Mouse (Mus musculus) stomach, embryonic 15.5 days (tissue): ENCODE measurements around the gene Pbx4. TPM values are rescaled to one million over a fixed set of nuclear protein-coding genes. Genes with fewer than 3 reads are reported as not detected.
A peak's percentile ranks its signal among the peaks of the same experiment; 100 is the strongest.

ENCODE experiments used
- ATAC-seq: fragments of 200-750 bp; cut with Nextera tagmentation; 2 replicates; pipeline ENCODE4 v1.8.0; 2017; ENCODE audit warnings: low read depth, moderate number of reproducible peaks, moderate TSS enrichment; ENCODE audit not compliant: insufficient read depth, low FRiP score
- H3K27ac ChIP-seq: fragments of 300-500 bp; sonication (generic); 2 replicates; pipeline ENCODE4 v1.5.1; 2015; ENCODE audit warnings: mild to moderate bottlenecking, inconsistent platforms
- H3K27me3 ChIP-seq: fragments of 300-500 bp; sonication (generic); replicated peaks from 2 replicates; pipeline ENCODE4 v1.6.1; 2015; ENCODE audit warnings: inconsistent platforms
- H3K36me3 ChIP-seq: fragments of 300-500 bp; sonication (generic); 2 replicates; pipeline ENCODE4 v1.6.1; 2015; ENCODE audit warnings: inconsistent platforms
- H3K4me1 ChIP-seq: fragments of 300-500 bp; sonication (generic); 2 replicates; pipeline ENCODE4 v1.6.1; 2015; ENCODE audit warnings: inconsistent platforms
- H3K4me2 ChIP-seq: fragments of 300-500 bp; sonication (generic); 2 replicates; pipeline ENCODE4 v1.6.1; 2015; ENCODE audit warnings: mild to moderate bottlenecking, inconsistent platforms
- H3K4me3 ChIP-seq: fragments of 300-500 bp; sonication (generic); replicated peaks from 2 replicates; pipeline ENCODE4 v1.5.1; 2015; ENCODE audit warnings: inconsistent platforms
- H3K9ac ChIP-seq: fragments of 300-500 bp; sonication (generic); 2 replicates; pipeline ENCODE4 v1.6.1; 2015; ENCODE audit warnings: inconsistent platforms
- H3K9me3 ChIP-seq: fragments of 300-500 bp; sonication (generic); 2 replicates; pipeline ENCODE4 v1.6.1; 2016; ENCODE audit warnings: inconsistent platforms
- WGBS: fragments of 180-500 bp; shearing (Covaris S2); methylation state at CpG from one replicate; pipeline ENCODE4 v1.1.7; 2015; 5-methylcytosine and 5-hydroxymethylcytosine counted together
- polyA plus RNA-seq: library from polyadenylated mRNA; unstranded; fragments of >200 nt; fragmentation: Nextera tagmentation; extraction: Ambion mirVana; gene quantifications from 2 replicates; pipeline ENCODE4 v1.2.1, GENCODE M21; 2015

The Pbx4 gene
- polyA plus RNA-seq, 1 experiment from 2014 or later: 5.9 TPM

- H3K9me3 ChIP-seq: no peaks in the 10 kb centered on the region
- no peaks in the 10 kb centered on the region for H3K27me3 ChIP-seq
- WGBS: 90% methylated on average over 2 of the region's 2 CpGs
- no peak overlapping the region for H3K4me2 ChIP-seq
- H3K27ac ChIP-seq: no peak overlapping the region; the same call in 1 of the 2 replicates
- no peak overlapping the region for H3K4me3 ChIP-seq
- ATAC-seq: no peak
- H3K36me3 ChIP-seq: peaks cover 23% of the 10 kb centered on the region
- peaks cover 10% of the 10 kb centered on the region; the same call in 1 of the 2 replicates for H3K4me1 ChIP-seq
- H3K9ac ChIP-seq: no peak overlapping the region
Measured at GRCm38 (mm10) chr8:69906260-69906659, 74.0 kb downstream of the Pbx4 start.

- H3K27ac ChIP-seq: no peak overlapping the region
- no peaks in the 10 kb centered on the region for H3K9me3 ChIP-seq
- 82% methylated on average over 2 of the region's 2 CpGs for WGBS
- H3K36me3 ChIP-seq: peaks cover 30% of the 10 kb centered on the region
- peaks cover 5% of the 10 kb centered on the region; the same call in 1 of the 2 replicates for H3K4me1 ChIP-seq
- no peaks in the 10 kb centered on the region for H3K27me3 ChIP-seq
- no peak overlapping the region for H3K4me2 ChIP-seq
- ATAC-seq: no peak
- H3K9ac ChIP-seq: no peak overlapping the region
- H3K4me3 ChIP-seq: no peak overlapping the region
Measured at GRCm38 (mm10) chr8:69907106-69907505, 74.8 kb downstream of the Pbx4 start.

GRCm38 (mm10) chr8:69911917-69912316, 79.6 kb downstream of the Pbx4 start:
- no peak overlapping the region for H3K4me3 ChIP-seq
- 92% methylated on average over 13 of the region's 13 CpGs for WGBS
- no peak overlapping the region for H3K27ac ChIP-seq
- no peaks in the 10 kb centered on the region for H3K4me1 ChIP-seq
- no peak for ATAC-seq
- no peak overlapping the region for H3K4me2 ChIP-seq
- H3K27me3 ChIP-seq: no peaks in the 10 kb centered on the region
- H3K36me3 ChIP-seq: peaks cover 64% of the 10 kb centered on the region
- H3K9ac ChIP-seq: no peak overlapping the region
- H3K9me3 ChIP-seq: no peaks in the 10 kb centered on the region

GRCm38 (mm10) chr8:69912478-69913074, 80.3 kb downstream of the Pbx4 start:
- H3K4me1 ChIP-seq: no peaks in the 10 kb centered on the region
- H3K4me2 ChIP-seq: no peak overlapping the region
- no peak overlapping the region for H3K4me3 ChIP-seq
- 90% methylated on average over 12 of the region's 12 CpGs for WGBS
- no peaks in the 10 kb centered on the region for H3K27me3 ChIP-seq
- no peak overlapping the region for H3K27ac ChIP-seq
- peaks cover 68% of the 10 kb centered on the region for H3K36me3 ChIP-seq
- H3K9me3 ChIP-seq: no peaks in the 10 kb centered on the region
- no peak for ATAC-seq
- H3K9ac ChIP-seq: no peak overlapping the region

- 88% methylated on average over 4 of the region's 4 CpGs for WGBS
Measured at GRCm38 (mm10) chr8:69914526-69914925, 82.2 kb downstream of the Pbx4 start.

GRCm38 (mm10) chr8:69915748-69916147, 83.5 kb downstream of the Pbx4 start:
- 46% methylated on average over 5 of the region's 5 CpGs for WGBS
- H3K9me3 ChIP-seq: no peaks in the 10 kb centered on the region
- H3K4me1 ChIP-seq: no peaks in the 10 kb centered on the region; the same call in 1 of the 2 replicates
- no peak overlapping the region for H3K4me3 ChIP-seq
- no peak overlapping the region for H3K27ac ChIP-seq
- no peak for ATAC-seq
- no peak overlapping the region for H3K9ac ChIP-seq
- H3K36me3 ChIP-seq: peaks cover 60% of the 10 kb centered on the region
- no peaks in the 10 kb centered on the region for H3K27me3 ChIP-seq
- H3K4me2 ChIP-seq: no peak overlapping the region

More at GRCm38 (mm10) chr8:69914526-69914925, 82.2 kb downstream of the Pbx4 start:
- Histone ChIP-seq H3K36me3 (peaks cover 67% of the 10 kb centered on the region), H3K4me1 (no peaks in the 10 kb centered on the region), H3K27ac (no peak overlapping the region), H3K9ac (no peak overlapping the region), H3K4me3 (no peak overlapping the region), H3K27me3 (no peaks in the 10 kb centered on the region), H3K4me2 (no peak overlapping the region), H3K9me3 (no peaks in the 10 kb centered on the region)
- no peak for ATAC-seq

- Histone ChIP-seq H3K9ac (no peak overlapping the region), H3K4me1 (no peaks in the 10 kb centered on the region; the same call in 1 of the 2 replicates), H3K4me2 (no peak overlapping the region), H3K36me3 (peaks cover 33% of the 10 kb centered on the region), H3K4me3 (no peak overlapping the region), H3K9me3 (no peaks in the 10 kb centered on the region), H3K27ac (no peak overlapping the region), H3K27me3 (no peaks in the 10 kb centered on the region)
- no peak for ATAC-seq
Measured at GRCm38 (mm10) chr8:69918506-69918905, 86.2 kb downstream of the Pbx4 start.

GRCm38 (mm10) chr8:69919010-69919409, 86.7 kb downstream of the Pbx4 start:
- WGBS: 52% methylated on average over 1 of the region's 1 CpGs
- Histone ChIP-seq H3K4me2 (no peak overlapping the region), H3K9ac (no peak overlapping the region), H3K36me3 (peaks cover 28% of the 10 kb centered on the region), H3K9me3 (no peaks in the 10 kb centered on the region), H3K27ac (no peak overlapping the region; the same call in 1 of the 2 replicates), H3K4me3 (no peak overlapping the region), H3K27me3 (no peaks in the 10 kb centered on the region), H3K4me1 (no peaks in the 10 kb centered on the region; the same call in 1 of the 2 replicates)
- ATAC-seq: peak; percentile 61

- WGBS: 35% methylated on average over 11 of the region's 11 CpGs
- Histone ChIP-seq H3K27ac (no peak overlapping the region), H3K4me2 (no peak overlapping the region), H3K27me3 (no peaks in the 10 kb centered on the region), H3K4me1 (no peaks in the 10 kb centered on the region; the same call in 1 of the 2 replicates), H3K36me3 (peaks cover 21% of the 10 kb centered on the region), H3K9ac (no peak overlapping the region), H3K9me3 (no peaks in the 10 kb centered on the region), H3K4me3 (no peak overlapping the region)
- peak; percentile 27; the same call in 1 of the 2 replicates for ATAC-seq
Measured at GRCm38 (mm10) chr8:69919876-69920662, 87.8 kb downstream of the Pbx4 start.

GRCm38 (mm10) chr8:69921141-69921540, 88.8 kb downstream of the Pbx4 start:
- no peaks in the 10 kb centered on the region; the same call in 1 of the 2 replicates for H3K4me1 ChIP-seq
- H3K27me3 ChIP-seq: no peaks in the 10 kb centered on the region
- WGBS: 85% methylated on average over 2 of the region's 2 CpGs
- no peak overlapping the region for H3K4me3 ChIP-seq
- no peaks in the 10 kb centered on the region for H3K9me3 ChIP-seq
- no peak overlapping the region for H3K9ac ChIP-seq
- H3K4me2 ChIP-seq: no peak overlapping the region
- peaks cover 19% of the 10 kb centered on the region for H3K36me3 ChIP-seq
- no peak for ATAC-seq
- H3K27ac ChIP-seq: no peak overlapping the region
